Mouse (Mus musculus): ENCODE data around the gene Mob1a.
"Not testable (repeated sequence)": the region's sequence is repeated elsewhere in the genome, so short reads cannot be mapped to it uniquely, and the experiment has no call there.

Mob1a gene

GRCm38 (mm10) chr6:83345285-83345684 lies 19.5 kb downstream of the Mob1a start:
- not testable (repeated sequence) for DNase-seq

GRCm38 (mm10) chr6:83347916-83348315 lies 22.1 kb downstream of the Mob1a start:
- DNase-seq = no peak

GRCm38 (mm10) chr6:83348873-83349272 lies 23.1 kb downstream of the Mob1a start, which contains the start of gene Bola3:
TSS of gene Bola3 (plus strand) at chr6:83349147.
- DNase-seq = no peak

- DNase-seq = peak; percentile 85 to 97
These were observed 23.6 kb downstream of the Mob1a start for GRCm38 (mm10) chr6:83349274-83349958.

- DNase-seq = no peak
These were observed 24.4 kb downstream of the Mob1a start for GRCm38 (mm10) chr6:83350172-83350571.

GRCm38 (mm10) chr6:83350851-83351405 lies 25.1 kb downstream of the Mob1a start:
- DNase-seq = no peak

GRCm38 (mm10) chr6:83351490-83352160 lies 25.8 kb downstream of the Mob1a start:
- DNase-seq = no peak

GRCm38 (mm10) chr6:83352666-83353410 lies 27.0 kb downstream of the Mob1a start:
- no peak for DNase-seq

GRCm38 (mm10) chr6:83354856-83355781 lies 29.3 kb downstream of the Mob1a start:
- DNase-seq = no peak

GRCm38 (mm10) chr6:83356569-83357138 lies 30.8 kb downstream of the Mob1a start:
- DNase-seq = peak; percentile 58 to 86

GRCm38 (mm10) chr6:83357436-83357835 lies 31.6 kb downstream of the Mob1a start:
- no peak for DNase-seq

- no peak for DNase-seq
These were observed 35.9 kb downstream of the Mob1a start for GRCm38 (mm10) chr6:83361523-83362248.

GRCm38 (mm10) chr6:83363075-83363474 lies 37.3 kb downstream of the Mob1a start:
- DNase-seq = no peak

- no peak for DNase-seq
These were observed 44.6 kb downstream of the Mob1a start for GRCm38 (mm10) chr6:83370316-83370965.

GRCm38 (mm10) chr6:83371350-83371749 lies 45.5 kb downstream of the Mob1a start:
- no peak for DNase-seq

- no peak for DNase-seq
These were observed 48.0 kb downstream of the Mob1a start for GRCm38 (mm10) chr6:83373704-83374300.

GRCm38 (mm10) chr6:83381510-83382491 lies 56.0 kb downstream of the Mob1a start:
- DNase-seq = peak in 1 of 2 experiments; percentile 17

- DNase-seq = no peak
These were observed 59.8 kb downstream of the Mob1a start for GRCm38 (mm10) chr6:83385569-83386090.
